Mouse (Mus musculus): ENCODE measurements at regions not wholly inside any gene's neighbourhood (a gene's known extent, or its start where the extent isn't known, plus 50 kb on each side); places are given as distances from the start of the nearest gene placed in this dataset.

- DNase-seq = peak; percentile 70
These were observed 207.5 kb downstream of the C1d start for GRCm38 (mm10) chr11:17464875-17465274.

- DNase-seq = no peak
These were observed 211.2 kb downstream of the C1d start for GRCm38 (mm10) chr11:17468431-17469165.

- no peak for DNase-seq
These were observed 224.1 kb downstream of the C1d start for GRCm38 (mm10) chr11:17481436-17481996.

- DNase-seq = no peak
These were observed 226.6 kb downstream of the C1d start for GRCm38 (mm10) chr11:17483849-17484441.

- no peak for DNase-seq
These were observed 244.0 kb downstream of the C1d start for GRCm38 (mm10) chr11:17501120-17502043.

- DNase-seq = no peak
These were observed 244.7 kb downstream of the C1d start for GRCm38 (mm10) chr11:17502052-17502451.

GRCm38 (mm10) chr11:17522220-17522919 is 265.0 kb downstream of the C1d start:
- DNase-seq = no peak

GRCm38 (mm10) chr11:17523329-17523728 is 265.9 kb downstream of the C1d start:
- no peak for DNase-seq

- peak; percentile 25 for DNase-seq
These were observed 267.8 kb downstream of the C1d start for GRCm38 (mm10) chr11:17524985-17525775.

- DNase-seq = no peak
These were observed 269.1 kb downstream of the C1d start for GRCm38 (mm10) chr11:17526476-17526875.

- no peak for DNase-seq
These were observed 271.2 kb downstream of the C1d start for GRCm38 (mm10) chr11:17528609-17529008.

GRCm38 (mm10) chr11:17533706-17534105 is 276.3 kb downstream of the C1d start:
- DNase-seq = no peak

- no peak for DNase-seq
These were observed 288.9 kb downstream of the C1d start for GRCm38 (mm10) chr11:17546286-17546685.

GRCm38 (mm10) chr11:17549148-17549547 is 291.8 kb downstream of the C1d start:
- no peak for DNase-seq

GRCm38 (mm10) chr11:17555276-17555675 is 297.9 kb downstream of the C1d start:
- DNase-seq = no peak

- DNase-seq = no peak
These were observed 334.6 kb downstream of the C1d start for GRCm38 (mm10) chr11:17591780-17592487.

- DNase-seq = peak; percentile 6
These were observed 346.5 kb downstream of the C1d start for GRCm38 (mm10) chr11:17603726-17604493.

- DNase-seq = no peak
These were observed 333.0 kb downstream of the Etaa1 start for GRCm38 (mm10) chr11:17620462-17621248.

- peak; percentile 42 for DNase-seq
These were observed 324.0 kb downstream of the Etaa1 start for GRCm38 (mm10) chr11:17629541-17630171.
